Comparison of ENCODE assay signal across 13 mouse cellular contexts in the genomic region with DNA sequence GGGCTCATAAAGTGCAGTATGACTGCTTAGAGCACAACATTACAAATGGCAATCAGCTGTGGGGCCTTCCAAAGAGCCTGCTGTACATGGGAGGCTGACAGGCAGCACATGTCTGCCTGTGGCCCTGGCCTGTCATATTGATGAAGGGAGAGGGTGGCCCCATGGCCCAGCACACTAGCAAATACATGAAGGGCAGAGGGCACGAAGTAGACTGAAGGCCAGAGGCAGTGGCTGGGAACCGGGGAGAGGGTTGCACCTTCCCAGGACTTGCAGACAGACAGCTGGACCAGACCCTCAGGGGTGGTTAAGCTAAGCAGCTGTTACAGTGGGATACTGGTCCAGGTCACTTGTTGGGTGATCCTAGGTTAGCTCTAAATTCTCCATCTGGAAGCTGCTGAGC. TPM values are rescaled to one million over a fixed set of nuclear protein-coding genes. Genes with fewer than 3 reads are reported as not detected.
DNase-seq lines count a peak whose midpoint lies in the region; ATAC-seq lines count a peak whose summit lies in the region.
"Had no signal": no experiment of that assay in that cellular context is flagged by ENCODE, and none has a peak within 500 bp of the region (broad histone marks: within the 10 kb centered on the region; RNA-seq: fewer than 3 reads in every experiment).

No protein-coding gene starts in this region.

- 0 out of 2 replicates have a peak, but pooled peaks cover 4% of the 10 kb centered on the region for H3K27me3 ChIP-seq in forebrain, embryonic 13.5 days
- peaks cover 8% of the 10 kb centered on the region; the same call in 1 of the 2 replicates for H3K27me3 ChIP-seq in forebrain, embryonic 12.5 days
- no peaks in the 10 kb centered on the region for H3K27me3 ChIP-seq in hindbrain, embryonic 14.5 days (ENCODE audit: control insufficient read depth, insufficient read depth, low read length)
- no peaks in the 10 kb centered on the region for H3K27me3 ChIP-seq in hindbrain, embryonic 16.5 days (replicated peaks; ENCODE audit: control insufficient read depth, insufficient read depth, low read length)
- no peaks in the 10 kb centered on the region for H3K27me3 ChIP-seq in neural tube, embryonic 13.5 days
- H3K27me3 ChIP-seq in stomach, embryonic 16.5 days (ENCODE audit: control insufficient read depth, insufficient read depth, low read length): no peaks in the 10 kb centered on the region

- H3K4me3 ChIP-seq in forebrain, embryonic 13.5 days: no peak overlapping the region
- no peak overlapping the region for H3K4me3 ChIP-seq in forebrain, embryonic 12.5 days (replicated peaks)
- H3K4me3 ChIP-seq in hindbrain, embryonic 14.5 days (replicated peaks; ENCODE audit: low read length): no peak overlapping the region
- no peak overlapping the region for H3K4me3 ChIP-seq in hindbrain, embryonic 16.5 days (ENCODE audit: low read length)
- no peak overlapping the region for H3K4me3 ChIP-seq in neural tube, embryonic 13.5 days
- H3K4me3 ChIP-seq in stomach, embryonic 16.5 days (replicated peaks; ENCODE audit: low read length): no peak overlapping the region

- H3K36me3 ChIP-seq in forebrain, embryonic 13.5 days (ENCODE audit: poor library complexity, severe bottlenecking): peaks cover 23% of the 10 kb centered on the region
- peaks cover 23% of the 10 kb centered on the region for H3K36me3 ChIP-seq in forebrain, embryonic 12.5 days (replicated peaks)
- H3K36me3 ChIP-seq in hindbrain, embryonic 14.5 days (replicated peaks; ENCODE audit: control insufficient read depth, insufficient read depth): peaks cover 23% of the 10 kb centered on the region
- peaks cover 9% of the 10 kb centered on the region for H3K36me3 ChIP-seq in hindbrain, embryonic 16.5 days (ENCODE audit: control insufficient read depth, insufficient read depth, low read length)
- H3K36me3 ChIP-seq in neural tube, embryonic 13.5 days: peaks cover 29% of the 10 kb centered on the region
- peaks cover 9% of the 10 kb centered on the region; the same call in 1 of the 2 replicates for H3K36me3 ChIP-seq in stomach, embryonic 16.5 days (ENCODE audit: control insufficient read depth, insufficient read depth, low read length)

- no peak for ATAC-seq in forebrain, embryonic 13.5 days
- ATAC-seq in forebrain, embryonic 12.5 days (ENCODE audit: low FRiP score): no peak
- no peak for ATAC-seq in hindbrain, embryonic 14.5 days (ENCODE audit: low FRiP score)
- ATAC-seq in hindbrain, embryonic 16.5 days: no peak
- no peak for ATAC-seq in neural tube, embryonic 13.5 days (ENCODE audit: low read depth)
- no peak for ATAC-seq in stomach, embryonic 16.5 days (ENCODE audit: insufficient read depth, low FRiP score)

- intact Hi-C loops in left cerebral cortex, postnatal 4 days (cut with DNase I): no loop called here

- H3K4me2 ChIP-seq in forebrain, embryonic 13.5 days: no peak overlapping the region
- no peak overlapping the region for H3K4me2 ChIP-seq in forebrain, embryonic 12.5 days
- no peak overlapping the region for H3K4me2 ChIP-seq in hindbrain, embryonic 14.5 days (replicated peaks)
- H3K4me2 ChIP-seq in hindbrain, embryonic 16.5 days (ENCODE audit: low read length): no peak overlapping the region
- no peak overlapping the region for H3K4me2 ChIP-seq in neural tube, embryonic 13.5 days
- H3K4me2 ChIP-seq in stomach, embryonic 16.5 days (ENCODE audit: low read depth, low read length): no peak overlapping the region; the same call in 1 of the 2 replicates

- WGBS in forebrain, embryonic 13.5 days: 41% methylated on average over 2 of the region's 2 CpGs
- WGBS in forebrain, embryonic 12.5 days: 54% methylated on average over 2 of the region's 2 CpGs
- 69% methylated on average over 2 of the region's 2 CpGs for WGBS in hindbrain, embryonic 14.5 days
- WGBS in hindbrain, embryonic 16.5 days: 50% methylated on average over 2 of the region's 2 CpGs
- WGBS in neural tube, embryonic 13.5 days: 75% methylated on average over 2 of the region's 2 CpGs
- 25% methylated on average over 2 of the region's 2 CpGs for WGBS in stomach, embryonic 16.5 days

- H3K9me3 ChIP-seq in forebrain, embryonic 13.5 days (replicated peaks): no peaks in the 10 kb centered on the region
- no peaks in the 10 kb centered on the region for H3K9me3 ChIP-seq in forebrain, embryonic 12.5 days
- H3K9me3 ChIP-seq in hindbrain, embryonic 14.5 days (ENCODE audit: control insufficient read depth, low read length): no peaks in the 10 kb centered on the region
- H3K9me3 ChIP-seq in hindbrain, embryonic 16.5 days (ENCODE audit: control insufficient read depth, low read length): no peaks in the 10 kb centered on the region
- H3K9me3 ChIP-seq in neural tube, embryonic 13.5 days: no peaks in the 10 kb centered on the region
- no peaks in the 10 kb centered on the region for H3K9me3 ChIP-seq in stomach, embryonic 16.5 days (replicated peaks; ENCODE audit: control insufficient read depth, low read length)

- no peak for DNase-seq in hindbrain, embryonic 14.5 days (ENCODE audit: low spot score)
- no peak for DNase-seq in neural tube, embryonic 10.5 days (ENCODE audit: extremely low spot score, low spot score)
- no peak for DNase-seq in left cerebral cortex, postnatal 4 days
- DNase-seq: B cell, adult 2 months; kidney, adult 18-20 months; retina, postnatal 1 day had no signal

- 0 out of 2 replicates have a peak overlapping the region, but pooled peaks have one; percentile 6 for H3K9ac ChIP-seq in forebrain, embryonic 13.5 days
- no peak overlapping the region for H3K9ac ChIP-seq in forebrain, embryonic 12.5 days
- H3K9ac ChIP-seq in hindbrain, embryonic 14.5 days: peak overlapping the region; percentile 29; the same call in 1 of the 2 replicates
- no peak overlapping the region; the same call in 1 of the 2 replicates for H3K9ac ChIP-seq in hindbrain, embryonic 16.5 days (ENCODE audit: low read depth, low read length)
- peak overlapping the region; percentile 34; the same call in 1 of the 2 replicates for H3K9ac ChIP-seq in neural tube, embryonic 13.5 days
- H3K9ac ChIP-seq in stomach, embryonic 16.5 days (ENCODE audit: low read length): peak overlapping the region; percentile 40

- H3K27ac ChIP-seq in forebrain, embryonic 13.5 days: no peak overlapping the region
- no peak overlapping the region for H3K27ac ChIP-seq in forebrain, embryonic 12.5 days
- no peak overlapping the region for H3K27ac ChIP-seq in hindbrain, embryonic 14.5 days
- H3K27ac ChIP-seq in hindbrain, embryonic 16.5 days (ENCODE audit: low read depth, low read length): no peak overlapping the region
- no peak overlapping the region for H3K27ac ChIP-seq in neural tube, embryonic 13.5 days (replicated peaks)
- H3K27ac ChIP-seq in stomach, embryonic 16.5 days (ENCODE audit: low read length): peak overlapping the region; percentile 57; the same call in 1 of the 2 replicates

- H3K4me1 ChIP-seq in forebrain, embryonic 13.5 days: peaks cover 34% of the 10 kb centered on the region
- peaks cover 24% of the 10 kb centered on the region for H3K4me1 ChIP-seq in forebrain, embryonic 12.5 days
- peaks cover 27% of the 10 kb centered on the region for H3K4me1 ChIP-seq in hindbrain, embryonic 14.5 days (replicated peaks; ENCODE audit: control insufficient read depth, insufficient read depth, low read length)
- peaks cover 33% of the 10 kb centered on the region for H3K4me1 ChIP-seq in hindbrain, embryonic 16.5 days (ENCODE audit: control insufficient read depth, insufficient read depth, low read depth, low read length)
- H3K4me1 ChIP-seq in neural tube, embryonic 13.5 days (replicated peaks): peaks cover 58% of the 10 kb centered on the region
- peaks cover 41% of the 10 kb centered on the region for H3K4me1 ChIP-seq in stomach, embryonic 16.5 days (ENCODE audit: control insufficient read depth, insufficient read depth, low read length)

RNA-seq across cellular contexts. Expression of a gene that starts 7.5 kb away (rescaled TPM):
- polyA plus RNA-seq in forebrain, embryonic 13.5 days (2015; fragmentation: Nextera tagmentation; extraction: Ambion mirVana): 10.6 and 11.9 TPM in 2 replicates
- 7.6 and 8.8 TPM in 2 replicates for polyA plus RNA-seq in forebrain, embryonic 12.5 days (2016; fragmentation: Nextera tagmentation; extraction: Ambion mirVana)
- 4.6 and 5.7 TPM in 2 replicates for polyA plus RNA-seq in hindbrain, embryonic 14.5 days (2014; fragmentation: Nextera tagmentation; extraction: Ambion mirVana)
- 12.4 TPM in 2 replicates for polyA plus RNA-seq in hindbrain, embryonic 16.5 days (2015; fragmentation: Nextera tagmentation; extraction: Ambion mirVana)
- 9.9 and 11.4 TPM in 2 replicates for polyA plus RNA-seq in neural tube, embryonic 13.5 days (2015; fragmentation: Nextera tagmentation; extraction: Ambion mirVana)
- polyA plus RNA-seq in stomach, embryonic 16.5 days (2015; fragmentation: Nextera tagmentation; extraction: Ambion mirVana): 10.6 and 10.9 TPM in 2 replicates
- total RNA-seq in left cerebral cortex, postnatal 4 days (2021): 1 to 10 TPM; 8.3 to 9.0 TPM

RNA-seq across cellular contexts. Expression of a gene that starts 21.5 kb away (rescaled TPM):
- polyA plus RNA-seq in forebrain, embryonic 13.5 days (2015; fragmentation: Nextera tagmentation; extraction: Ambion mirVana): not detected in 2 replicates
- not detected in 2 replicates for polyA plus RNA-seq in forebrain, embryonic 12.5 days (2016; fragmentation: Nextera tagmentation; extraction: Ambion mirVana)
- polyA plus RNA-seq in hindbrain, embryonic 14.5 days (2014; fragmentation: Nextera tagmentation; extraction: Ambion mirVana): not detected in 2 replicates
- polyA plus RNA-seq in hindbrain, embryonic 16.5 days (2015; fragmentation: Nextera tagmentation; extraction: Ambion mirVana): 0.54 and 0.90 TPM in 2 replicates
- not detected in 2 replicates for polyA plus RNA-seq in neural tube, embryonic 13.5 days (2015; fragmentation: Nextera tagmentation; extraction: Ambion mirVana)
- 1,223 and 2,187 TPM in 2 replicates for polyA plus RNA-seq in stomach, embryonic 16.5 days (2015; fragmentation: Nextera tagmentation; extraction: Ambion mirVana)
- total RNA-seq in left cerebral cortex, postnatal 4 days (2021): not detected
- total RNA-seq: gastrocnemius, postnatal 36 days; layer of hippocampus, postnatal 25 days had no signal

RNA-seq across cellular contexts. Expression of a gene that starts 21.7 kb away (rescaled TPM):
- 0.40 and 0.45 TPM in 2 replicates for polyA plus RNA-seq in forebrain, embryonic 13.5 days (2015; fragmentation: Nextera tagmentation; extraction: Ambion mirVana)
- polyA plus RNA-seq in forebrain, embryonic 12.5 days (2016; fragmentation: Nextera tagmentation; extraction: Ambion mirVana): 0.27 and 0.52 TPM in 2 replicates
- polyA plus RNA-seq in hindbrain, embryonic 14.5 days (2014; fragmentation: Nextera tagmentation; extraction: Ambion mirVana): 0.67 and 0.80 TPM in 2 replicates
- 0.65 and 1.1 TPM in 2 replicates for polyA plus RNA-seq in hindbrain, embryonic 16.5 days (2015; fragmentation: Nextera tagmentation; extraction: Ambion mirVana)
- 0.41 and 0.63 TPM in 2 replicates for polyA plus RNA-seq in neural tube, embryonic 13.5 days (2015; fragmentation: Nextera tagmentation; extraction: Ambion mirVana)
- polyA plus RNA-seq in stomach, embryonic 16.5 days (2015; fragmentation: Nextera tagmentation; extraction: Ambion mirVana): 0.61 and 0.64 TPM in 2 replicates
- not detected for total RNA-seq in left cerebral cortex, postnatal 4 days (2021)
- total RNA-seq: gastrocnemius, postnatal 36 days; layer of hippocampus, postnatal 25 days had no signal

Comparison
In these comparisons a context has a peak if more than half of its experiments do, and no peak if none do; other contexts are left out.
1. H3K9ac ChIP-seq: peak in forebrain, embryonic 13.5 days (single experiment), hindbrain, embryonic 14.5 days (single experiment), neural tube, embryonic 13.5 days (single experiment) and stomach, embryonic 16.5 days (single experiment); none in forebrain, embryonic 12.5 days (single experiment) and hindbrain, embryonic 16.5 days (single experiment).
2. RNA of a gene that starts 21.5 kb away (polyA plus RNA-seq): 1,223 to 2,187 TPM in stomach, embryonic 16.5 days; 0.54 to 0.90 TPM in hindbrain, embryonic 16.5 days, not detected in forebrain, embryonic 13.5 days, not detected in forebrain, embryonic 12.5 days, not detected in hindbrain, embryonic 14.5 days and not detected in neural tube, embryonic 13.5 days; every median in the first group is over 100 times any median in the second.